Mouse (Mus musculus) cerebellum, adult 2 months (tissue): ENCODE measurements around the gene Rhoh.

ENCODE experiments used
- CTCF ChIP-seq: fragments of 200-500 bp; IDR thresholded peaks from 2 replicates; pipeline ENCODE4 v1.5.1; 2011; ENCODE audit warnings: low read depth, mild to moderate bottlenecking, control low read depth, low read length, moderate library complexity, borderline replicate concordance; ENCODE audit not compliant: insufficient read depth
- POLR2A ChIP-seq: fragments of 200-500 bp; IDR thresholded peaks from 2 replicates; pipeline ENCODE4 v1.6.1; 2011; ENCODE audit warnings: low read length, control low read depth, borderline replicate concordance; ENCODE audit not compliant: insufficient read depth

GRCm38 (mm10) chr5:65850765-65851164 is 10.2 kb upstream of the Rhoh start:
- TF ChIP-seq CTCF (no peak), POLR2A (no peak)
